Mouse (Mus musculus) induced T-regulatory cell, adult 2 months (primary cell): ENCODE data around the gene Zan.
"Not testable (repeated sequence)": the region's sequence is repeated elsewhere in the genome, so short reads cannot be mapped to it uniquely, and the experiment has no call there.

Experiments used
- DNase-seq: peaks from one replicate; pipeline ENCODE4 v3.0.0-alpha.2; 2012; ENCODE audit warnings: low read depth

The Zan gene

DNA sequence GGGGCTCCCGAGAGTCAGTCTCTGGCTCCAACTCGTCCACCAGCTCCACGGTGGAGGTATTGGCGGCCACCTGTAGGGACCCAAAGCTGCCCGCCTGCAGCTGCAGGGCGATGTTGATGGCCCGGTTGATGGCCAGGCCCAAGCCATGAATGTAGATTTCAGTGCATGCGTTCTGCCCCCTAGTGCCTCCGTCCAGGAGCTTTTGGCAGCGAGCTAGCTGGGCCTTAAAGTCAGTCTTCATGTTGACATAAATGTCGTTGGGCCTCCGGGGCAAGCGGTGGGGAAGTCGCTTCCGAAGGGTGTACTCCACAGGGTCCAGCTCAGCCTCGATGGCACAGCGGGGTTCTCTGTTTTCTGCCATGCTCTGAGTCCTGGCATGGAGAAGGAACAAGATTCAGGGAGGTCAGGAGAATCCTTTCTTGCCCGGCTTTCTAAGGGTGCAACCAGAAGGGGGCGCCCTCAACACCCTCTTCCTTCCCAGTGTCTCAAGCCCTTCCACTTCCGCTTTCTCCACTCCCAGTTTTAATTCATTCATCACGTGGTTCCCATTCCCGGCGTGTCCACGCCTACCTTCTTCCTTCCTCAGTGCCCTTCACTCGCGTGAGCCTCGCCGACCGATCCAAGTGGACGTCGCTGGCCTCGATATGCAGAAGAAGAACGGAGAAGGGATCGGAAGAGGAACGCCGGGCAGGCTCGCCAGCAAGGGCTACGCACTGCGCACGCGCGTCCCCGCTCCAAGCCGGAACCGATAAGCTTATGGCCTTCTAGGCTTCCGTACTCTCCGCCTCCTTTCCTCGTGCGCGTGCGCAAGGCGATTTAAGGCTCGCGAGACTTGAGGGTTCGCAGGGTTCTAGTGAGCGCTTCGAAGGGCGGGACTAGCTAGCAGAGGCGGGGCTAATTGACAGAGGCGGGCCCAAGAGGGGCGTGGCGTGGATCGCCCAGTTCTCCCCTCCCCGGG lies 25.1 kb upstream of the Zan start, which contains the start of gene Pop7:
Gene Pop7 (minus strand): TSS at position 810 of the 958 bp plus-strand sequence.
- peak; percentile 100 for DNase-seq

DNA sequence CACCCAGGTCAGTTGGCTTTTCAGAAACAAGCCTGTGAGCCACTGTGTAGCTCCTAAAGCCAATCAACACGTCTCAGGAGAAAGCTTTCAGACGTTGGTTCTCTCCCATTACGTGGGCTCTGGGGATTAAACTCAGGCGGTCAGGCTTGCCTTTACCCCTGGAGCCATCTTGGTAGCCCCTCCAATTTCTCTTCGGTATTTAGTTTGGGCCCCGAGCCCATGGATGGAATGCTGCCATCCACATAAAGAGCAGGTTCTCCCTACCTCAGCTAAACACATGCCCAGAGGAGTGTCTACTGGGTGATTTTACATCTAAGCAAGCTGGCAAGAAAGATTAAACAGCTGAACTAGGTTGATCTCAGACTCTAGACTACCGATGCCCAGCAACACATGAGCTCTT lies 23.3 kb upstream of the Zan start:
- DNase-seq = no peak

DNA sequence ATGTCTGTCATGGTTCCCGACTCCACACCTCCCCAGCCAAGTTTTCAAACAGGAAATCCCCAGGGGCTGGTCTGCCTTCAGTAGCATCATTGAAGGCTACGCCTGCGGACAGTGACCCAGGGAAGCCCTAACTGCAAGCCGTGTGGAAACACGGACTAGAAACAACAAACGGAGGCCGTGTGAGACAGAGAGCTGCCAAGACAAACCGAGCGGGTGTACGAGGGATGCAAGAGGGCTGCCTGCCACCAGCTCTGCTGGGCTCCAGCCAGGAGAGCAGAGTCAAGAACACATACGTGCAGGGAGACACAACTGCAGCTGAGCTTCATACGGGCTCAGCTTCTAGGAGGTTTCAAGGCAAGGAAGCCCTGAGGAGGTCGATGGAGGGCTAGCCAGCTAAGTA lies 17.0 kb upstream of the Zan start:
- DNase-seq = no peak

DNA sequence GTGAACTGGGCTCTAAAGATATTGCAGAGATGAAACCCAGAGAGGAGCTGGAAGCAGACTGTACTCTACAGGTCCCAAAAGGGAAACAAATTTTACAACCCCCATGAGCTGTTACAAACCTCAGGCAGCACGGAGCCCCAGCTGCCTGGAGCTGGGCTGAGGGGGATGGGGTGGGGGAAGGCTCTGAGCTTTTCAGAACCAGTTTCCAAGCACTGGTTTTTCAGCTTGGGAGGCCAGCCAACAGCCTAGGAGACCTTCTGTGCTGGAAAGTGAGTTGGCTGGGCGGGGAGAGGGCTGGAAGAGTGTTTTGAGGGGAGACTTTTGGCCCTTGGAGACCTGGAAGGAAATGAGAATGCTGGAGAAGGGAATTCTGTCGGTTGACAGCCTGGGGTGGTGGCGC lies 14.7 kb upstream of the Zan start:
- no peak for DNase-seq

DNA sequence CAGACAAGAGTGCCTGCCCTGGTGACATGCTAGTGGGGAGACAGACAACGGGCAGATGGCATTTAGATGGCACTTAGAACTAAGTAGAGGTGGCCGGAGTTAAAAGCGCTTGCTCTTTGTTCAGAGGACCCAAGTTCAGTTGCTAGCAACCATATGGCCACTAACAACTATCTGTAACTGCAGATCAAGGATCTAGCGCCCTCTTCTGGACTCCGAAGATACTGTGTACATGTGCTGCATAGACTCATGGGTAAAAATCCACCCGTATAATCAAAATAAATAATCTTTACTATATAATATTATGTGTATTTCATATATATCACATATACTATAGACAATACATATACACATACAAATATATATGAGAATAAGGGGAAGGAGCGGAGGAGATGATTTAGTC lies 10.8 kb upstream of the Zan start:
- DNase-seq = peak; percentile 49

DNA sequence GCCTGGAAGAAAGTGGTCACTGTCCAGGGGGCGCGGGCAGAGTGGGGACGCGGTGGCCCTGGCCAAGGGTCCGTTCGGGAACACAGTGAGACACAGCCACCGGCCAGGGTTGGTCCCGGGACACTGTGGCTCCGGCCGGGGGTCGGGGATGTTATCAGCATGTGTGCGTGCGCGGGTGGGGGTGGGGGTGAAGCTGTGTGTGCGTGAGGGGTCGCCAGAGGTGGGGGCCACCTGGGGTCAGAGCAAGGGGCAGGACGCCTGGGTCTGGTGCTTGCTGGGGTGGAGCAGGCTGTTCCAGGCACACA lies 8.9 kb upstream of the Zan start:
- no peak for DNase-seq

DNA sequence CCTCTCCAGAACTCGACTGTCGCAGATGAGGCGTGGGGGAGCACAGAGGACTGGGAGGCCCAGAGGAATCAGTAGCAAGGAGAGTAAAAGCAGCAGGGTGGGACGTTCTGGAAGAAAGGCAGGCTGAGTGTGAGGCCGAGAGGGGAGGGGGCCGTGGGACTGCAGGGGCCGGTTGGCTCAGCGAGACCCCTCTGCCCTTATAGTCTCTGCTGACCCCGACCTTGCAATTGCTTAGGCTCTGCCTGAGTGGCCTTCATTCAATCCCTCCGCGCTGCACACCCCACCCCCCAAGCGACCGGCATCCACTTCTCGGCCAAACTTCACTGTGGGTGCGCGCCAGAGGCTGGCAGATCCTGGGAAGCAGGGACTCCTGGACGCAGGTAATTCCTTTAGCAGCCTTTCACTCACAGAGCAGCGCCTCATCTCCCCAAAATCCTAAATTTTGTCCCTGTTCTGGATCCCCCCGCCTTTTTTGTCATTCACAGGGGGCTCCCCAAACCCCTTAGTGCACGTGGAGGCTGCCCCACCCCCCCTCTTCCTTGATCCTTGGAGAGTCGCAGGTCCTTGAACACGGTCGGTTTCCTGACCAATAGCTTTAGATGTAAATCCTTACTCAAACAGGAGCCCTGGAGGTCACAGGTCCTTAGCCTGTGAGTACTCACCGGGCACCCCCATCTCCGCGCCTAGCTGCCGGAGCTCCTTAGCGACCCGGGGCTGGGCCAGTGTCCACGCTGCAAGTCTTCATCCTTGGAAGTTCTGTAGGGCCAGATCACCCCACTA lies 8.4 kb upstream of the Zan start:
- DNase-seq = no peak

DNA sequence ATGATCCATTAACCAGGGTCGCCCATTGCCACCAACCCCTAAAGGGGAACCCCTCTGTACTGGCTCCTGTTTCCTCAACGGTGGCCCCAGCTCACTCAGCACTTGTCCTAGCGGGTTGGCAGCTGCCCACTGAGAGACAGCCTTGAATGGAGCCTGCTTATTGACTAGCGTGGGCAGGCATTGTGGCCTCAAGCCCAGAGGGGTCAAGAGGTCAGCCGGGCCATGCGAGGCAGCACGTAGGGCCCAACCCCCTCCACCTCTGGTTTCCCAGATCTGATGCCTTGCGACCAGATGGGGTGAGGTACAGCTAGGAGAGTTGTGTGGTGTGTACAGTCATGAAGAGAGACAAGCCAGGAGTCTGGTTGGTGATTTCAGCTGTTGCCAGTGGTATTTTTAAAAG lies 5.0 kb upstream of the Zan start:
- no peak for DNase-seq

DNA sequence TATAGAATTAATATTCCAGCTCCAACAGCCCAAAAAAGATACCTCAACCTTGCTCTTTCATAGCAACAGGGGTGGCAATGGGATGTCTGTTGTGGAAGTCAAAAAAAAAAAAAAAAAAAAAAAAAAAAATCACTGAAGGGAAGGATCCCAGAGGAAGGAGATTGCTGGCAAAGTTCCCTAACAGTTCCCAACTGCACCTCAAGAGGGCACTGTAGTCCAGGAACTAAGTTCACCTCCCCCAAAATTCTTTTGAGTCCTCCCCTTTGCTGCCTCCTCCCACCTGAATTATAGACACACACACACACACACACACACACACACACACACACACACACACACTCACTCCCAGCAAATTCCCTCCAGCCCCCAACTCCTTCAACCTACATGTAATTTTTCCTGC lies 4.3 kb upstream of the Zan start:
- DNase-seq = peak; percentile 69

DNA sequence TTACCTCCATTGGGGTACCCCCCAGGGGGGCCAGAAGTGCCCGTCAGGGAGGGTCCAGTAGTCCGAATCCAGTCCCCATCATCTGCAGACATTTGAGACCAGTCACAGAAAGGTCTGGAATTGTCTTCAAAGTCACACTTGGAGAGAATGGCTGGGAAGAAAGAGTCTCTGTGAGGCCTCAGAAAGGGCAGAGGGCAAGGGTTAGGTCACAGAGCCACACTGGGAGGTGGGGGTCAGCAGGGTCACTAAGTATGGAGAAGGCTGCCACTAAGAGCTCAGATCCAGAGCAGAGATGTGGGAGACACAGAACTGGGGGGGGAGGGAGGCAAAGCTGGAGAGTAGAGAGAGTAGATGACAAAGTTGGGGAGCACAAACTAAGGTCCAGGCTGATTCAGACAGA lies 2.5 kb downstream of the Zan start:
- DNase-seq = no peak

DNA sequence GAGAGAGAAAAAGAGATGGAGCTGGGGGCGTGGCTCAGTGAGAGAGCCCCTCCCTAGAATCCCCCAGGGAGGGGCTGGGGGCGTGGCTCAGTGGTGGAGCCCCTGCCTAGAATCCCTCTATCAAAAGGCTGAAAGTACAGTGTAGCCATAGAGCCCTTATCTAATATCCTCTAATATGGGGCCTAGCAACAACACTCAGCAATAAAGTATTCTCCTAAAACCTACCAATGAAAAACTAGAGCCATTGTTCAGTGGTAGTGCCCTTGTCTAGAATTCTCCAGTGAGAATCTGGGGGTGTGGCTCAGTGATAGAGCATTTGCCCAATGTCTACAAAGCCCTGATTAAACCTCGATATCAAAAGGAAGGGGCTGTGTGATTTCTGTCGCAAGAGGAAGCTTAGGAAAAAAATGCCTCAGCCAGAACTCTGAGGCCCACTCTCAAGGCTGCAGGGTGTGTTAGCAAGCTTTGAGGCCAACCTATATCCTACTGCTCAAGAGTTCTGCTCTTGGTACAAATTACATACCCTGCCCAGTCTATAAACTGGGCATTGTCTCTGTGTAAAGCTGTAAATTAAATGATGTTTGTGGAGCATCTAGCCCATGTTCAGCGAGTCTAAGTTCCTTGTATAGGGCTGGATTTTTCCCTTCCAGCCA lies 4.5 kb downstream of the Zan start:
- DNase-seq = no peak

DNA sequence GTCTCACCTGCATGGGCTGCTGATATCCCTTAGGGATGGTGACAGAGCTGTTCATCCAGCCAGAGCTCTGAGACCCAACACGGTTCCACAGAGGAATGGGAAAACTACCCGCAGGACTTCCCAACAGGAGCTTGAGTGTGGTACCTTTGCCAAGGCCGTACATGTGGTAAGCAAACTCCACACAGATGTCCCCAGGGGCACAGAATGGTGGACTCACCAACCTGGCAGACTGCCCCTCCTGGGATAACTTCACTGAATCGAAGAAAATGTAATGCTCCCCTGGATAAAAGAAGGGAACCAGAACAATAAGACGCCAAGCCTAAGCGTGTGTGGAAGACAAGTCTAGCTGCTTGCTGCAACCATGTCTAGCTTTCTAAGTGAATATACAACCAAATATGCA lies 9.9 kb downstream of the Zan start:
- no peak for DNase-seq

DNA sequence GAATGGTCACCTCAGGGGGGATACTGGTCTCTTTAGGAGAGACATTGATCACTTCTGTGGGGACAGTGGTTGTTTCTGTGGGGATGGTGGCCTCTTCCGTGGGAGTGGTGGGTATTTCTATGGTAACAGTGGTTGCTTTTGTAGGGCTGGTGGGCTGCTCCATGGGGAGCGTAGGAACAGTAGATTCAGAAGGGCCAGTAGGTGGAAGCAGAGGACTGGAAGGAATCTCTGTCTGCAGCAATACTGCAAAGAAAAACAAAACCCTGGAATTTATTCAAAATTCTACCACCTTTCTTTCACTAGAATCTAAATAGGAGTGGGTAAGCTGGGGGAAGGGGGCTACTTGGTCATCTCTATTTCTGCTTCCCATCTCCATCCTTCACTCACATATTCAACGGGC lies 11.8 kb downstream of the Zan start:
- no peak for DNase-seq

DNA sequence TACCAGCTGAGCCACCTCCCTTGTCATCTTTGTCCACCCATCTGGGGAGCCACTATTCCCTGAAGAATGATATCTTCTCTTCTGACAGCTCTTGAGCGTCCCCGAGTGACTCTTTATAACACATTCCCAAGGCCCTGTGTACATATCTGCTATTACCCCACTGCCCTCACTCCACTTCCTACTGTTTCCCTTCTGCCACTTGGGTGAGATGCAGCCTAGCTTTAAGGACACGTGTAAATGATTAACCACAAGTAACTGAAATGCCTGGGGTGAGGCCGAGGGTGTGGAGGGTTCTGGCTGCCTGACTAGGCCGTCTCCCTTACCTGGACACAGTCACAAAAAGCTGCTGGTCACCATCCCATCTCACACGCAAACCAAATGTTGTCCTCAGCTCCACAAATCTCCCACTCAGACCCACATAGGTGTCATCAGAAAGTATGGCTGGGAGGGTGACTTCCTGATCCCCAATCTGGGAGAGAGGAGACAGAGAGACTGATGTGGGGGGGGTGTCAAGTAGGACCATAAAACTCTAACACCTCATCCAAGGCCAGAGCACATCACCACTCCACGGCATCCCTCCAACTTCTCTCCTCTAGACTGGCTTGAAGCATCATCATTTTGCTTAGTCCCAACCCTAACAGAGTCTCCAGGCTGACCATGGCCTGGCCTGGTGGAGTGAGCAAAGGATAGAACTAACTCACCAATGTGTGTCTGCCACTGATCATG lies 20.8 kb downstream of the Zan start:
- DNase-seq = no peak

DNA sequence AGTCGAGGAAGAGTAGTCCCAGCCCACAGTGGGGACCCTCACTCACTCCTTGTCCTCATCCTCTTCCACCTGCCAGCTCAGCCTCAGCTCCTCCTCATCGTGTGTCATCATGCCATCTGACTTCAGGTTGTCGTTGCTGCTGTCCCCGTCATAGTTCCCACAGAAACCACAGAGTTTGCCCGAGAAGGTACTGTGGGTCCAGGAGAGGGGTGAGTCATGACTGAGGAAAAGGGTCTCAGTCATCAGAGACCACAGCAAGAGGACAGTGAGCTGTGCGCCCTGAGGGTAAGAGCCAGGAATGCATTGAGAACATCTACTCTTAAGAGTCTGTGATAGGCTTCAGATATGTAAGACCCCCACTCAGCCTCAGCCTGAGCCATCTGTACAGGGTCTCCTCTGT lies 21.7 kb downstream of the Zan start:
- no peak for DNase-seq

DNA sequence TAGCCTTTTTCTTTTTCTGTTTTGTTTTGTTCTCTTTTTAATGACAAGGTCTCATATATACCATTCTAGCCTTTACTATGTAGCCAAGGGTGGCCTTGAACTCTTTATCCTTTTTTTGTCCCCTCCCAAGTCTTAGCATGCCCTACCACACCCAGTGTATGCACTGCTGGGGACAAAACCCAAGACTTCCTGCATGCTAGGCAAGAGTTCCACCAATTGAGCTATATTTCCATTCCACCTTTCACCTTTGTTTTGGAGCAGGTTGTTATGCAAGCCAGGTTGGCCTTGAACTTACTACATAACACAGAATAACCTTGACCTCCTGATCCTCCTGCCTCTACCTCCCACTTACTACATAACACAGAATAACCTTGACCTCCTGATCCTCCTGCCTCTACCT lies 31.3 kb downstream of the Zan start:
- no peak for DNase-seq

DNA sequence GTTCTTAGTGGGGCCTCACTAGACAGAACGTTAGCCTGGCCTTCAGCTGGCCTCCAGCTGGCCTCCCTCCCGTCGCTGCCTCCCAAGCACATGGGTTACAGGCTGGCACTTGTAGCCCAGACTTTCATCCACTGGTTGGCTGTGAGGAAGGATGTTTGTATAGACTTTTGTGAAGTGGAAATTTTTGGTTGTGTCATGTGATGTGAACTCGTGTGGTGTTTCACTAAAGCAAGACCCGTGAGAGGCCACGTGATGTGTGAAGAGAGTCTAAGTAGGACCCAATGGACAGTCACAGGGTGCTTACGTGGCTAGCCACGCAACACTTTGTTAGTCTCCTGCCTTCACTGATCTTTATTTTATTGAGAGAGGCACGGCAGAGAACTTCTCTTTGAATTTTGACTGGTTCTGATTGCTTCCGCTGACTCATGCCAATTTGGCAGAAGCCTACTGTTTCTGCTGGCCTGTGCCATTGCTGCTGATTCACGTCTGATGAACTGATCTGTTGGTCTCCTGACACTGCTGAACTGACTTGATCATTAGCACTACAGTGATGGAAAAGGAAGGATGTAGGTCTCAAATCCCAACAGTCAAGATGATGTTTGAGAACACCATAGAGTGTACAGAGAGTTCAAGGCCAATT lies 36.5 kb downstream of the Zan start:
- DNase-seq = no peak

DNA sequence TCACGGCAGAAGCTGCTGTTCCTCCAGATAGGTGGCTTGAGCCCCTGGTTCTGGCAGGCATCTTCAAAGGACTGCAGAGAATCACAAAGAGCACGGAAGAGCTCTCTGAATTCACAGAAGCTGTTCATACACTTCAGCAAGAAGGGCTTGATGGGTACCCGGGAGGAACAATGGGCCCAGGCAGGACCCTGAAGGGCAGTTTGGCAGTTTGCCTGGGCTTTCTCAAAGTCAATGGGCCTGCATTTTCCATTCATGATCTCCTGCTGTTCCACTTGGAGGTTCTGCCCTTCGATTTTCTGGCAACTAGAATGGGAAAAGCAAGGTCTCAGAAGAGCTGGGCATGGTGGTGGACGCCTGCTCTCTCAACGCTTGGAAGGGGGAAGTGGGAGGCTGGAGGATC lies 43.0 kb downstream of the Zan start:
- DNase-seq = no peak

DNA sequence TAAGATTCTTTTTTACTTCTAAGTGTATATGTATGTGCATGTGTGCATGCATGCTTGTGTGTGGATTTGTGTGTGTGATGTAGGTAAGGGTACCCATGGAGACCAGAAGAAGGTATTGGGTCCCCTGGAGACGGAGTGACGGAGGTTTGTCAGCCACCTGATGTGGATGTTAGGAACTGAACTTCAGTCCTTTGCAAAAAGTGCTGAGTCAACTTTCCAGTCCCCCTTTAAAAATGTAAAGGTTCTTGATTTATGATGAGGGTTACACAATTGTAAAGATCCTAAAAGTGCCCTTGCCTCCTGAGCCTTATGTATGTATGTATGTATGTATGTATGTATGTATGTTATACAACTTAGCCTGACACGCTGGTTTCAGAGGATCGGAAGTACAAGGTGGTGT lies 46.5 kb downstream of the Zan start:
- not testable (repeated sequence) for DNase-seq

DNA sequence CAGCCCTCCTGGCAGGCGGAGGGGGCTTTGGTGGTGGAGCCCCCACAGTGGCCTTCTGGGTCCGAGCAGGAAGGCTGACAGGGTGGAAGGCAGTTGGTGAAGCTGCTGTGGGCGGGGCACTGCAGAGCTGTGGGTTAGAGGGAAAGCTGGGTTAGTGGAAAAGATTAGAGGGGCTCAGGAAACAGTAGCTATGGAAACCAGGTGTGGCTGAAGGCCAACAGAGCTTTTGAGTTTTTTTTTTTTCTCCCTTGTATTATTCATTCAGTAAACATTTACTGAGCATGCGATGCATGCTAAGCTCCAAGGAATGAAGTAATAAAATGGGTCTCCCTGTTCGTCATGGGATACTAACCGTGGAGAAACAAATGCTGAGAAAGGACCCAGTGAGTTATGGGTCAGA lies 51.2 kb downstream of the Zan start:
- peak; percentile 25 for DNase-seq

DNA sequence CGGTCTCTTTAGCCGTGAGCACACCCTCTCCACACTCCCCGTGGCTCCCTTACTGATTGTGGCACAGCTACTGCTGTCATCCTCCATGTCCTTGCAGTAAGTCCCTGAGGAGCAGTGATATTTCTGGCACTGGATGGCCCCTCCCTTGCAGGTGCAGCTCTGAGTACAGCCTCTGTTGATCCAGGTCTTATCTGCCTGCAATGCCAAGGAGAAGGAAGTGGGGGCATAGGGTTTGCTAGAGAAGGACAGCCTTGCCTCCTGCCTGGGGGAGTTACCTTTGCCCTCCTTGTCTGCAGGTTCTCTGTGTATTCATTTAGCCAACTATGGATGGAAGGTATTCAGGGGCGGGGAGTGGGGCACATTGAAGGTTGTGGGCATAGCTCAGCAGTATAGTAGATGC lies 57.0 kb downstream of the Zan start:
- no peak for DNase-seq

DNA sequence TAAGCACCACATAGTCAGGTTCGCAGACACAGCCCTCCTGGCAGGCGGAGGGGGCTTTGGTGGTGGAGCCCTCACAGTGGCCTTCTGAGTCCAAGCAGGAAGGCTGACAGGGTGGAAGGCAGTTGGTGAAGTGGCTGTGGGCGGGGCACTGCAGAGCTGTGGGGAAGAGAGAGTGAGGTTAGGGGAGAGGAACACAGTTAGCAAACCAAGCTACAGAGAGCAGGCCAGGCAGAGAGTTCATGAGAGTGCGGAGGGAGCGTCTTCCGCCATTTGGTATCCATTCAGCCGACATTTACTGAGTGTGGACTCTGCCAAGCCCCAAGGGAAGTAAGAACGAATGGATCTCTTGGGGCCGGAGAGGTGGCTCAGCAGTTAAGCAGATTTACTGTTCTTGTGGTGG lies 57.8 kb downstream of the Zan start:
- DNase-seq = no peak
